Mouse (Mus musculus): Measurements from ENCODE around the gene Eprs. TPM values are rescaled to one million over a fixed set of nuclear protein-coding genes. Genes with fewer than 3 reads are reported as not detected.

Eprs gene
- polyA plus RNA-seq, 1 experiment from 2014 or later = 43.2 TPM

GRCm38 (mm10) chr1:185353351-185353750 lies 9.5 kb upstream of the Eprs start:
- Histone ChIP-seq H3K9me3 (ENCODE audit: control insufficient read depth) (no peaks in the 10 kb centered on the region), H3K4me3 (ENCODE audit: low read depth, low read length) (no peak overlapping the region), H3K27ac (ENCODE audit: low read depth, low read length) (no peak overlapping the region), H3K9ac (ENCODE audit: low read depth, low read length) (no peak overlapping the region), H3K4me1 (replicated peaks; ENCODE audit: control insufficient read depth, insufficient read depth, low read length) (no peaks in the 10 kb centered on the region), H3K36me3 (ENCODE audit: control insufficient read depth, insufficient read depth) (peaks cover 86% of the 10 kb centered on the region), H3K4me2 (replicated peaks; ENCODE audit: low read depth) (no peak overlapping the region), H3K27me3 (replicated peaks; ENCODE audit: control insufficient read depth, insufficient read depth, low read length) (no peaks in the 10 kb centered on the region)
- no peak for ATAC-seq
- 96% methylated on average over 8 of the region's 8 CpGs for WGBS
- TF ChIP-seq CTCF (IDR thresholded peaks at IDR 0.05; ENCODE audit: low read depth) = no peak

GRCm38 (mm10) chr1:185354731-185355130 lies 8.1 kb upstream of the Eprs start:
- TF ChIP-seq CTCF (IDR thresholded peaks at IDR 0.05; ENCODE audit: low read depth) = no peak
- ATAC-seq = no peak
- Histone ChIP-seq H3K9ac (ENCODE audit: low read depth, low read length) (no peak overlapping the region), H3K9me3 (ENCODE audit: control insufficient read depth) (no peaks in the 10 kb centered on the region), H3K27me3 (replicated peaks; ENCODE audit: control insufficient read depth, insufficient read depth, low read length) (no peaks in the 10 kb centered on the region), H3K36me3 (ENCODE audit: control insufficient read depth, insufficient read depth) (peaks cover 74% of the 10 kb centered on the region), H3K4me3 (ENCODE audit: low read depth, low read length) (no peak overlapping the region), H3K27ac (ENCODE audit: low read depth, low read length) (no peak overlapping the region), H3K4me1 (replicated peaks; ENCODE audit: control insufficient read depth, insufficient read depth, low read length) (no peaks in the 10 kb centered on the region), H3K4me2 (replicated peaks; ENCODE audit: low read depth) (no peak overlapping the region)
- 88% methylated on average over 4 of the region's 4 CpGs for WGBS

GRCm38 (mm10) chr1:185356246-185356645 lies 6.6 kb upstream of the Eprs start:
- no peak for ATAC-seq
- Histone ChIP-seq H3K4me3 (ENCODE audit: low read depth, low read length) (no peak overlapping the region), H3K27me3 (replicated peaks; ENCODE audit: control insufficient read depth, insufficient read depth, low read length) (no peaks in the 10 kb centered on the region), H3K4me2 (replicated peaks; ENCODE audit: low read depth) (no peak overlapping the region), H3K36me3 (ENCODE audit: control insufficient read depth, insufficient read depth) (peaks cover 59% of the 10 kb centered on the region), H3K4me1 (replicated peaks; ENCODE audit: control insufficient read depth, insufficient read depth, low read length) (no peaks in the 10 kb centered on the region), H3K9ac (ENCODE audit: low read depth, low read length) (no peak overlapping the region), H3K27ac (ENCODE audit: low read depth, low read length) (no peak overlapping the region), H3K9me3 (ENCODE audit: control insufficient read depth) (no peaks in the 10 kb centered on the region)
- no peak for TF ChIP-seq CTCF (IDR thresholded peaks at IDR 0.05; ENCODE audit: low read depth)
- WGBS = 94% methylated on average over 8 of the region's 8 CpGs

GRCm38 (mm10) chr1:185358211-185358610 lies 4.6 kb upstream of the Eprs start:
- Histone ChIP-seq H3K4me2 (replicated peaks; ENCODE audit: low read depth) (no peak overlapping the region), H3K36me3 (ENCODE audit: control insufficient read depth, insufficient read depth) (peaks cover 40% of the 10 kb centered on the region), H3K27me3 (replicated peaks; ENCODE audit: control insufficient read depth, insufficient read depth, low read length) (no peaks in the 10 kb centered on the region), H3K4me3 (ENCODE audit: low read depth, low read length) (no peak overlapping the region), H3K9me3 (ENCODE audit: control insufficient read depth) (no peaks in the 10 kb centered on the region), H3K27ac (ENCODE audit: low read depth, low read length) (no peak overlapping the region), H3K9ac (ENCODE audit: low read depth, low read length) (no peak overlapping the region), H3K4me1 (replicated peaks; ENCODE audit: control insufficient read depth, insufficient read depth, low read length) (no peaks in the 10 kb centered on the region)
- WGBS = 88% methylated on average over 4 of the region's 4 CpGs
- no peak for ATAC-seq
- TF ChIP-seq CTCF (IDR thresholded peaks at IDR 0.05; ENCODE audit: low read depth) = no peak

GRCm38 (mm10) chr1:185363526-185364182 lies 810 bp downstream of the Eprs start:
- Histone ChIP-seq H3K4me3 (ENCODE audit: low read depth, low read length) (peak overlapping the region; percentile 96), H3K9me3 (ENCODE audit: control insufficient read depth) (no peaks in the 10 kb centered on the region), H3K4me2 (replicated peaks; ENCODE audit: low read depth) (peak overlapping the region; percentile 89), H3K9ac (ENCODE audit: low read depth, low read length) (peak overlapping the region; percentile 92), H3K36me3 (ENCODE audit: control insufficient read depth, insufficient read depth) (peaks cover 11% of the 10 kb centered on the region; the same call in 1 of the 2 replicates), H3K27me3 (replicated peaks; ENCODE audit: control insufficient read depth, insufficient read depth, low read length) (no peaks in the 10 kb centered on the region), H3K27ac (ENCODE audit: low read depth, low read length) (peak overlapping the region; percentile 99), H3K4me1 (replicated peaks; ENCODE audit: control insufficient read depth, insufficient read depth, low read length) (no peaks in the 10 kb centered on the region)
- TF ChIP-seq CTCF (IDR thresholded peaks at IDR 0.05; ENCODE audit: low read depth) = no peak
- peak; percentile 70 for ATAC-seq
- WGBS = under 1% methylated on average over 22 of the region's 22 CpGs

- Histone ChIP-seq H3K36me3 (ENCODE audit: control insufficient read depth, insufficient read depth) (peaks cover 14% of the 10 kb centered on the region; the same call in 1 of the 2 replicates), H3K9ac (ENCODE audit: low read depth, low read length) (0 out of 2 replicates have a peak overlapping the region, but pooled peaks have one; percentile 92), H3K4me1 (replicated peaks; ENCODE audit: control insufficient read depth, insufficient read depth, low read length) (no peaks in the 10 kb centered on the region), H3K27ac (ENCODE audit: low read depth, low read length) (0 out of 2 replicates have a peak overlapping the region, but pooled peaks have one; percentile 5), H3K4me2 (replicated peaks; ENCODE audit: low read depth) (peak overlapping the region; percentile 89), H3K9me3 (ENCODE audit: control insufficient read depth) (no peaks in the 10 kb centered on the region), H3K4me3 (ENCODE audit: low read depth, low read length) (peak overlapping the region; percentile 96), H3K27me3 (replicated peaks; ENCODE audit: control insufficient read depth, insufficient read depth, low read length) (no peaks in the 10 kb centered on the region)
- 30% methylated on average over 6 of the region's 6 CpGs for WGBS
- no peak for ATAC-seq
- no peak for TF ChIP-seq CTCF (IDR thresholded peaks at IDR 0.05; ENCODE audit: low read depth)
These were observed 1.3 kb downstream of the Eprs start for GRCm38 (mm10) chr1:185364183-185364540.
